Mouse (Mus musculus) thymus, adult 2 months (tissue): Measurements from ENCODE around the gene Ankdd1a. TPM values are rescaled to one million over a fixed set of nuclear protein-coding genes. Genes with fewer than 3 reads are reported as not detected.
A peak's percentile ranks its signal among the peaks of the same experiment; 100 is the strongest.

Source experiments
- DNase-seq: peaks from one replicate; pipeline ENCODE4 v3.0.0; 2021
- H3K27ac ChIP-seq: fragments of 200-500 bp; 2 replicates; pipeline ENCODE4 v1.5.1; 2012; ENCODE audit warnings: low read length, control low read depth; ENCODE audit not compliant: control insufficient read depth, insufficient read depth
- H3K27me3 ChIP-seq: fragments of 200-500 bp; 2 replicates; pipeline ENCODE4 v1.6.1; 2012; ENCODE audit warnings: mild to moderate bottlenecking, low read length, moderate library complexity, mixed read lengths; ENCODE audit not compliant: control insufficient read depth, insufficient read depth
- H3K36me3 ChIP-seq: fragments of 200-500 bp; 2 replicates; pipeline ENCODE4 v1.6.1; 2012; ENCODE audit warnings: mild to moderate bottlenecking, low read length, moderate library complexity; ENCODE audit not compliant: control insufficient read depth, insufficient read depth
- H3K4me1 ChIP-seq: fragments of 200-500 bp; replicated peaks from 2 replicates; pipeline ENCODE4 v1.6.1; 2012; ENCODE audit warnings: low read length; ENCODE audit not compliant: control insufficient read depth, insufficient read depth
- H3K4me3 ChIP-seq: fragments of 200-500 bp; 2 replicates; pipeline ENCODE4 v1.5.1; 2012; ENCODE audit warnings: mild to moderate bottlenecking, low read length, control low read depth, moderate library complexity; ENCODE audit not compliant: control insufficient read depth, insufficient read depth
- CTCF ChIP-seq: fragments of 200-500 bp; IDR thresholded peaks from 2 replicates; pipeline ENCODE4 v1.5.1; 2012; ENCODE audit warnings: mild to moderate bottlenecking, control low read depth, low read length, moderate library complexity, borderline replicate concordance; ENCODE audit not compliant: control insufficient read depth, poor library complexity, insufficient read depth; ENCODE audit errors: extremely low read depth
- POLR2A ChIP-seq: fragments of 200-500 bp; IDR thresholded peaks from 2 replicates; pipeline ENCODE4 v1.6.1; 2012; ENCODE audit warnings: mild to moderate bottlenecking, low read length, control low read depth, moderate library complexity; ENCODE audit not compliant: control insufficient read depth, poor library complexity, insufficient read depth; ENCODE audit errors: extremely low read depth
- WGBS: fragments of 180-500 bp; shearing (Covaris S2); methylation state at CpG from one replicate; pipeline ENCODE4 v1.1.7; 2018; 5-methylcytosine and 5-hydroxymethylcytosine counted together
- polyA plus RNA-seq: library from polyadenylated mRNA; depleted of rRNA; stranded (reverse); fragments of >200 nt; gene quantifications from 2 replicates; pipeline ENCODE4 v1.2.3, GENCODE M21; 2012

Ankdd1a gene
- polyA plus RNA-seq, 1 experiment, result 0.15 TPM

GRCm38 (mm10) chr9:65514851-65515261 lies 5.1 kb downstream of the Ankdd1a start:
- 91% methylated on average over 3 of the region's 3 CpGs for WGBS
- no peaks in the 10 kb centered on the region for H3K4me1 ChIP-seq
- H3K27me3 ChIP-seq, result no peaks in the 10 kb centered on the region
- H3K36me3 ChIP-seq, result no peaks in the 10 kb centered on the region
- no peak for TF ChIP-seq CTCF
- no peak for TF ChIP-seq POLR2A
- no peak overlapping the region for H3K4me3 ChIP-seq
- DNase-seq, result no peak
- no peak overlapping the region for H3K27ac ChIP-seq

GRCm38 (mm10) chr9:65514431-65514830 lies 5.6 kb downstream of the Ankdd1a start:
- no peaks in the 10 kb centered on the region for H3K4me1 ChIP-seq
- no peaks in the 10 kb centered on the region for H3K36me3 ChIP-seq
- no peak overlapping the region for H3K4me3 ChIP-seq
- WGBS, result 95% methylated on average over 8 of the region's 8 CpGs
- no peak overlapping the region for H3K27ac ChIP-seq
- no peaks in the 10 kb centered on the region for H3K27me3 ChIP-seq
- no peak for DNase-seq
- TF ChIP-seq CTCF, result no peak
- no peak for TF ChIP-seq POLR2A

GRCm38 (mm10) chr9:65512520-65512919 lies 7.5 kb downstream of the Ankdd1a start:
- no peaks in the 10 kb centered on the region for H3K4me1 ChIP-seq
- no peak overlapping the region for H3K4me3 ChIP-seq
- no peak overlapping the region for H3K27ac ChIP-seq
- WGBS, result 96% methylated on average over 3 of the region's 3 CpGs
- no peaks in the 10 kb centered on the region for H3K36me3 ChIP-seq
- no peak for TF ChIP-seq POLR2A
- no peak for TF ChIP-seq CTCF
- no peaks in the 10 kb centered on the region for H3K27me3 ChIP-seq
- no peak for DNase-seq

- no peaks in the 10 kb centered on the region for H3K4me1 ChIP-seq
- DNase-seq, result no peak
- no peak overlapping the region for H3K4me3 ChIP-seq
- H3K27me3 ChIP-seq, result no peaks in the 10 kb centered on the region
- WGBS, result 44% methylated on average over 7 of the region's 7 CpGs
- no peak overlapping the region for H3K27ac ChIP-seq
- no peaks in the 10 kb centered on the region for H3K36me3 ChIP-seq
- no peak for TF ChIP-seq POLR2A
- TF ChIP-seq CTCF, result no peak
These were observed 11.5 kb downstream of the Ankdd1a start for GRCm38 (mm10) chr9:65508449-65508848.

- H3K4me1 ChIP-seq, result no peaks in the 10 kb centered on the region
- no peaks in the 10 kb centered on the region for H3K27me3 ChIP-seq
- H3K27ac ChIP-seq, result no peak overlapping the region
- TF ChIP-seq POLR2A, result no peak
- no peak for TF ChIP-seq CTCF
- no peak overlapping the region for H3K4me3 ChIP-seq
- WGBS, result 91% methylated on average over 21 of the region's 21 CpGs
- DNase-seq, result no peak
- H3K36me3 ChIP-seq, result no peaks in the 10 kb centered on the region
These were observed 17.1 kb downstream of the Ankdd1a start for GRCm38 (mm10) chr9:65502721-65503505.

GRCm38 (mm10) chr9:65502146-65502545 lies 17.8 kb downstream of the Ankdd1a start:
- Histone ChIP-seq H3K4me3 (no peak overlapping the region), H3K36me3 (no peaks in the 10 kb centered on the region), H3K27ac (no peak overlapping the region), H3K4me1 (no peaks in the 10 kb centered on the region), H3K27me3 (no peaks in the 10 kb centered on the region)
- TF ChIP-seq POLR2A, result no peak
- 0 out of 2 replicates have a peak, but pooled peaks have one; percentile 13 for TF ChIP-seq CTCF
- DNase-seq, result no peak
- WGBS, result 62% methylated on average over 8 of the region's 8 CpGs
